Mouse (Mus musculus): ENCODE results near the gene Prpsap1. TPM values are rescaled to one million over a fixed set of nuclear protein-coding genes. Genes with fewer than 3 reads are reported as not detected.

Prpsap1 gene
- polyA plus RNA-seq, 1 experiment, result 81.0 TPM

GRCm38 (mm10) chr11:116513531-116514038 lies 19.6 kb upstream of the Prpsap1 start:
- no peak for TF ChIP-seq USF1 (IDR thresholded peaks at IDR 0.05; ENCODE audit: low read depth)

DNA sequence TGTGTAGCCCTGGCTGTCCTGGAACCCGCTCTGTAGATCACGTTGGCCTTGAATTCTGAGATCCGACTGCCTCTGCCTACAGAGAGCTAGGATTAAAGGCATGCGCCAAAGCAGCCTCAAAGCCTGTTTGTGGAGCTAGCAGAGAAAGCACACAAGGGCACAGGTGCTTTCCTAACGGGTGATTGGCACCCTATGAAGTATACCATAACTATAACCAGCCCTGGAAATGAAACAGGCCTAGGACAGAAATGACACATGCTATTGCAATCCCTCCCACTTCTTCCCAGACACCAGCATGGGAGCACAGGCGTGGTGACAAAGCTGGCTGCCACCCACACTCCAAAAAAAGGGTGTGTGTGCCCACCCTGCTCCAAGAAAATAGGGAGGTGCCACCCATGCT lies 19.0 kb upstream of the Prpsap1 start:
- Histone ChIP-seq H3K27me3 (ENCODE audit: control insufficient read depth, insufficient read depth, insufficient read length) (no peaks in the 10 kb centered on the region), H3ac (ENCODE audit: control insufficient read depth, insufficient read length, low read depth) (no peak overlapping the region), H3K36me3 (ENCODE audit: control insufficient read depth, insufficient read depth) (no peaks in the 10 kb centered on the region), H3K4me3 (ENCODE audit: insufficient read depth, poor library complexity, severe bottlenecking) (no peak overlapping the region), H3K79me3 (ENCODE audit: low read depth) (no peaks in the 10 kb centered on the region), H3K79me2 (ENCODE audit: control insufficient read depth, insufficient read depth) (no peaks in the 10 kb centered on the region)
- no peak for TF ChIP-seq MYOG (IDR thresholded peaks at IDR 0.05; ENCODE audit: control insufficient read depth, extremely low read depth, insufficient read length)
- TF ChIP-seq USF1 (IDR thresholded peaks at IDR 0.05; ENCODE audit: low read depth), result no peak
- TF ChIP-seq FOSL1 (IDR thresholded peaks at IDR 0.05; ENCODE audit: insufficient read depth, low read length, poor library complexity, severe bottlenecking), result no peak
- no peak for TF ChIP-seq CTCF (IDR thresholded peaks at IDR 0.05; ENCODE audit: control insufficient read depth, insufficient read depth, insufficient read length)
- TF ChIP-seq CEBPB (IDR thresholded peaks at IDR 0.05; ENCODE audit: low read depth), result no peak
- TF ChIP-seq MAX (IDR thresholded peaks at IDR 0.05), result no peak
- TF ChIP-seq MYOD1 (IDR thresholded peaks at IDR 0.05; ENCODE audit: control insufficient read depth, insufficient read length, low read depth), result no peak

More at GRCm38 (mm10) chr11:116513531-116514038, 19.6 kb upstream of the Prpsap1 start:
- Histone ChIP-seq H3ac (ENCODE audit: control insufficient read depth, insufficient read length, low read depth) (no peak overlapping the region), H3K4me3 (ENCODE audit: insufficient read depth, poor library complexity, severe bottlenecking) (no peak overlapping the region), H3K36me3 (ENCODE audit: control insufficient read depth, insufficient read depth) (no peaks in the 10 kb centered on the region), H3K79me3 (ENCODE audit: low read depth) (no peaks in the 10 kb centered on the region), H3K27me3 (ENCODE audit: control insufficient read depth, insufficient read depth, insufficient read length) (no peaks in the 10 kb centered on the region), H3K79me2 (ENCODE audit: control insufficient read depth, insufficient read depth) (no peaks in the 10 kb centered on the region)

GRCm38 (mm10) chr11:116512154-116512553 lies 18.2 kb upstream of the Prpsap1 start:
- TF ChIP-seq CEBPB (IDR thresholded peaks at IDR 0.05; ENCODE audit: low read depth), result no peak
- TF ChIP-seq MYOG (IDR thresholded peaks at IDR 0.05; ENCODE audit: control insufficient read depth, extremely low read depth, insufficient read length), result no peak
- no peak for TF ChIP-seq MYOD1 (IDR thresholded peaks at IDR 0.05; ENCODE audit: control insufficient read depth, insufficient read length, low read depth)
- TF ChIP-seq FOSL1 (IDR thresholded peaks at IDR 0.05; ENCODE audit: insufficient read depth, low read length, poor library complexity, severe bottlenecking), result no peak
- no peak for TF ChIP-seq MAX (IDR thresholded peaks at IDR 0.05)
- no peak for TF ChIP-seq USF1 (IDR thresholded peaks at IDR 0.05; ENCODE audit: low read depth)
- TF ChIP-seq CTCF (IDR thresholded peaks at IDR 0.05; ENCODE audit: control insufficient read depth, insufficient read depth, insufficient read length), result no peak
- no peaks in the 10 kb centered on the region for H3K27me3 ChIP-seq (ENCODE audit: control insufficient read depth, insufficient read depth, insufficient read length)
- no peak overlapping the region for H3ac ChIP-seq (ENCODE audit: control insufficient read depth, insufficient read length, low read depth)
- no peaks in the 10 kb centered on the region for H3K79me2 ChIP-seq (ENCODE audit: control insufficient read depth, insufficient read depth)
- H3K36me3 ChIP-seq (ENCODE audit: control insufficient read depth, insufficient read depth), result no peaks in the 10 kb centered on the region
- no peaks in the 10 kb centered on the region for H3K79me3 ChIP-seq (ENCODE audit: low read depth)
- H3K4me3 ChIP-seq (ENCODE audit: insufficient read depth, poor library complexity, severe bottlenecking), result no peak overlapping the region

GRCm38 (mm10) chr11:116511301-116511868 lies 17.4 kb upstream of the Prpsap1 start:
- H3K36me3 ChIP-seq (ENCODE audit: control insufficient read depth, insufficient read depth), result no peaks in the 10 kb centered on the region
- no peaks in the 10 kb centered on the region for H3K79me2 ChIP-seq (ENCODE audit: control insufficient read depth, insufficient read depth)
- no peak overlapping the region for H3K4me3 ChIP-seq (ENCODE audit: insufficient read depth, poor library complexity, severe bottlenecking)
- no peak for TF ChIP-seq CEBPB (IDR thresholded peaks at IDR 0.05; ENCODE audit: low read depth)
- H3K79me3 ChIP-seq (ENCODE audit: low read depth), result no peaks in the 10 kb centered on the region
- H3ac ChIP-seq (ENCODE audit: control insufficient read depth, insufficient read length, low read depth), result no peak overlapping the region
- H3K27me3 ChIP-seq (ENCODE audit: control insufficient read depth, insufficient read depth, insufficient read length), result no peaks in the 10 kb centered on the region

DNA sequence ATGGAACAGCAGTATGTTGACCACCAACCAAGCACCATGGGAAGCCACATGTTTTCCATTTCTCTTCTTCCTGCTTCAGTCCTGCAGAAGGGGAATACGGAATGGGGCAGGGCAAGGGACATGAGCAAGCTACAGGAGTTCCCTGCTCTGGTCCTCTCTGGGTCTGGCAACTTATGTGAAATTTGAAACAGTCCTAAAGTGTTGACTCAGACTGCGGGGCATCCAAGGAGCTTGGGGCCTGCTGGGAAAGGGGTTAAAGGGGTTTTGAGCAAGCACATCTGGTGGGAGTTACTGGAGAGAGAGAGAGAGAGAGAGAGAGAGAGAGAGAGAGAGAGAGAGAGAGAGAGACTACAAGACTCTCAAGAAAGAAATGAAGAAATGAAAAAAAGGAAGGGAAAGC lies 14.7 kb upstream of the Prpsap1 start:
- TF ChIP-seq MAX (IDR thresholded peaks at IDR 0.05) (no peak), CTCF (IDR thresholded peaks at IDR 0.05; ENCODE audit: control insufficient read depth, insufficient read depth, insufficient read length) (no peak), MYOD1 (IDR thresholded peaks at IDR 0.05; ENCODE audit: control insufficient read depth, insufficient read length, low read depth) (no peak), FOSL1 (IDR thresholded peaks at IDR 0.05; ENCODE audit: insufficient read depth, low read length, poor library complexity, severe bottlenecking) (no peak), CEBPB (IDR thresholded peaks at IDR 0.05; ENCODE audit: low read depth) (no peak), USF1 (IDR thresholded peaks at IDR 0.05; ENCODE audit: low read depth) (no peak), MYOG (IDR thresholded peaks at IDR 0.05; ENCODE audit: control insufficient read depth, extremely low read depth, insufficient read length) (no peak)
- H3K4me3 ChIP-seq (ENCODE audit: insufficient read depth, poor library complexity, severe bottlenecking), result no peak overlapping the region
- H3ac ChIP-seq (ENCODE audit: control insufficient read depth, insufficient read length, low read depth), result no peak overlapping the region
- H3K79me2 ChIP-seq (ENCODE audit: control insufficient read depth, insufficient read depth), result no peaks in the 10 kb centered on the region
- H3K79me3 ChIP-seq (ENCODE audit: low read depth), result no peaks in the 10 kb centered on the region
- H3K27me3 ChIP-seq (ENCODE audit: control insufficient read depth, insufficient read depth, insufficient read length), result no peaks in the 10 kb centered on the region
- H3K36me3 ChIP-seq (ENCODE audit: control insufficient read depth, insufficient read depth), result no peaks in the 10 kb centered on the region

GRCm38 (mm10) chr11:116506151-116506875 lies 12.3 kb upstream of the Prpsap1 start:
- Histone ChIP-seq H3ac (ENCODE audit: control insufficient read depth, insufficient read length, low read depth) (no peak overlapping the region), H3K79me2 (ENCODE audit: control insufficient read depth, insufficient read depth) (no peaks in the 10 kb centered on the region), H3K36me3 (ENCODE audit: control insufficient read depth, insufficient read depth) (no peaks in the 10 kb centered on the region), H3K4me3 (ENCODE audit: insufficient read depth, poor library complexity, severe bottlenecking) (no peak overlapping the region), H3K27me3 (ENCODE audit: control insufficient read depth, insufficient read depth, insufficient read length) (no peaks in the 10 kb centered on the region), H3K79me3 (ENCODE audit: low read depth) (no peaks in the 10 kb centered on the region)
- TF ChIP-seq CTCF (IDR thresholded peaks at IDR 0.05; ENCODE audit: control insufficient read depth, insufficient read depth, insufficient read length), result no peak
- TF ChIP-seq USF1 (IDR thresholded peaks at IDR 0.05; ENCODE audit: low read depth), result no peak
- TF ChIP-seq FOSL1 (IDR thresholded peaks at IDR 0.05; ENCODE audit: insufficient read depth, low read length, poor library complexity, severe bottlenecking), result no peak
- TF ChIP-seq MYOD1 (IDR thresholded peaks at IDR 0.05; ENCODE audit: control insufficient read depth, insufficient read length, low read depth), result no peak
- no peak for TF ChIP-seq MAX (IDR thresholded peaks at IDR 0.05)
- TF ChIP-seq MYOG (IDR thresholded peaks at IDR 0.05; ENCODE audit: control insufficient read depth, extremely low read depth, insufficient read length), result no peak
- TF ChIP-seq CEBPB (IDR thresholded peaks at IDR 0.05; ENCODE audit: low read depth), result no peak
